15 mouse cellular contexts compared by ENCODE assay signal in the genomic region with DNA sequence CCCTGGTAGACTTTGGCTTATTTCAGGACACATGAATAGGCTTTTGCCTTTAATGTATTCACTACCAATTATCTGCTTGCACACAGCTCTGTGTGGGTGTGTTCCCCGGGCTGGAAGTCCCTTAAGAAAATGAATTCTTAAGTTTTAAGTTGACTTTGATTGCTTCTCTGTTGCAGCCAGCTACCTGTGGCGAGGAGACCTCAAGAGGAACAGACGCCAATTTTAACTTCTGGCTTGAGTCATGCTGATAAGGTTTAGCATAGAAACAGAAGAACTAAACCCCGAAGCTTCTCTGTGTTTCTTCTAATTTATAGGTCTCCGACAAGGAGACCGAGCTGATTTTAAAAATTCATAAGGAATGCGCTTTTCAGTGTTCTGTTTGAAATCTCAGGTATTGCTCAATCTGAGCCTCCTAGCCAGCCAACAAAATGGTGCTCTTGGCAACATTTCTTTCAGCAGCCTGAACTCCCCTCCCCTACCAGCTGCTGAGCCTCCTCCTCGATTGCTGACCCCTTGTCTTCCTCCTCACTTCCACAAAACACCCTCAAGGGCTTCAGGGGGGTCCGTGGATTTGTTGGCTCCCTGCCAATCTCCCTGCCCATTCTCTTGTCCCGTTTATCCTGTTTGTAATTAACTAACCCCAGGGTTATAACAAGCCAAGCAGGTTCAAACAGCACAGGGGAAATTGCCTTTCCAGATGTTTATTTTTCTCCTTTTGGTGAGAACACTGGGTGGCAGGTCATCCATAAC. TPM values are rescaled to one million over a fixed set of nuclear protein-coding genes. Genes with fewer than 3 reads are reported as not detected.
A peak's percentile ranks its signal among the peaks of the same experiment; 100 is the strongest.
DNase-seq lines count a peak whose midpoint lies in the region; ATAC-seq and TF ChIP-seq lines count a peak whose summit lies in the region.
"Had no signal": no experiment of that assay in that cellular context is flagged by ENCODE, and none has a peak within 500 bp of the region (broad histone marks: within the 10 kb centered on the region; RNA-seq: fewer than 3 reads in every experiment).

No protein-coding gene starts in this region.

- no peak for TF ChIP-seq POLR2A in thymus, adult 2 months (IDR thresholded peaks at IDR 0.05; ENCODE audit: control insufficient read depth, extremely low read depth, insufficient read depth, low read length, poor library complexity)

- H3K9me3 ChIP-seq in kidney, embryonic 14.5 days (ENCODE audit: control insufficient read depth, low read length) = no peaks in the 10 kb centered on the region
- no peaks in the 10 kb centered on the region for H3K9me3 ChIP-seq in stomach, postnatal 0 days (ENCODE audit: control insufficient read depth, low read length)
- H3K9me3 ChIP-seq in midbrain, embryonic 16.5 days (replicated peaks; ENCODE audit: control insufficient read depth, low read length, poor library complexity, severe bottlenecking) = no peaks in the 10 kb centered on the region
- H3K9me3 ChIP-seq: forebrain, embryonic 15.5 days; heart, embryonic 13.5 days; hindbrain, embryonic 13.5 days; lung, embryonic 15.5 days; midbrain, embryonic 15.5 days had no signal

- peaks cover 54% of the 10 kb centered on the region for H3K4me1 ChIP-seq in thymus, adult 2 months (replicated peaks; ENCODE audit: control insufficient read depth, insufficient read depth, low read length)
- H3K4me1 ChIP-seq in kidney, embryonic 14.5 days (ENCODE audit: control insufficient read depth, insufficient read depth, low read length) = 0 out of 2 replicates have a peak, but pooled peaks cover 2% of the 10 kb centered on the region
- H3K4me1 ChIP-seq in stomach, postnatal 0 days (replicated peaks; ENCODE audit: control insufficient read depth, insufficient read depth) = no peaks in the 10 kb centered on the region
- H3K4me1 ChIP-seq in midbrain, embryonic 16.5 days (ENCODE audit: control insufficient read depth, insufficient read depth, low read length) = 0 out of 2 replicates have a peak, but pooled peaks cover 3% of the 10 kb centered on the region
- H3K4me1 ChIP-seq: forebrain, embryonic 15.5 days; heart, embryonic 13.5 days; lung, embryonic 15.5 days had no signal

- TF ChIP-seq EP300 in stomach, postnatal 0 days (optimal IDR thresholded peaks at IDR 0.05) = no peak

- no peak overlapping the region for H3K4me2 ChIP-seq in kidney, embryonic 14.5 days (replicated peaks; ENCODE audit: low read depth, low read length)
- no peak overlapping the region for H3K4me2 ChIP-seq in stomach, postnatal 0 days (replicated peaks; ENCODE audit: low read depth)
- no peak overlapping the region for H3K4me2 ChIP-seq in midbrain, embryonic 16.5 days (ENCODE audit: low read length)
- H3K4me2 ChIP-seq: forebrain, embryonic 15.5 days; heart, embryonic 13.5 days; hindbrain, embryonic 13.5 days; lung, embryonic 15.5 days; midbrain, embryonic 15.5 days had no signal

- 65% methylated on average over 10 of the region's 10 CpGs for WGBS in thymus, adult 2 months
- WGBS in kidney, embryonic 14.5 days = 51% methylated on average over 10 of the region's 10 CpGs
- 32% methylated on average over 10 of the region's 10 CpGs for WGBS in stomach, postnatal 0 days
- WGBS in midbrain, embryonic 16.5 days = 43% methylated on average over 10 of the region's 10 CpGs

- intact Hi-C loops in heart, postnatal 10 days (cut with DNase I) = no loop called here

- H3K27ac ChIP-seq in thymus, adult 2 months (ENCODE audit: control insufficient read depth, insufficient read depth, low read length) = peak overlapping the region; percentile 30; the same call in 1 of the 2 replicates
- H3K27ac ChIP-seq in kidney, embryonic 14.5 days (ENCODE audit: low read depth, low read length) = 0 out of 2 replicates have a peak overlapping the region, but pooled peaks have one; percentile 12
- H3K27ac ChIP-seq in stomach, postnatal 0 days (replicated peaks) = no peak overlapping the region
- no peak overlapping the region for H3K27ac ChIP-seq in midbrain, embryonic 16.5 days (ENCODE audit: low read length)
- H3K27ac ChIP-seq: forebrain, embryonic 15.5 days; heart, embryonic 13.5 days; hindbrain, embryonic 13.5 days; lung, embryonic 15.5 days; midbrain, embryonic 15.5 days had no signal

- no peak for ATAC-seq in kidney, embryonic 14.5 days (ENCODE audit: low FRiP score, low TSS enrichment)
- ATAC-seq in stomach, postnatal 0 days (ENCODE audit: low FRiP score, low TSS enrichment) = peak; percentile 35; the same call in 1 of the 2 replicates
- no peak for ATAC-seq in midbrain, embryonic 16.5 days
- ATAC-seq: forebrain, embryonic 15.5 days; midbrain, embryonic 15.5 days had no signal

- H3K27me3 ChIP-seq in thymus, adult 2 months (ENCODE audit: control insufficient read depth, insufficient read depth, low read length) = no peaks in the 10 kb centered on the region
- H3K27me3 ChIP-seq in kidney, embryonic 14.5 days (ENCODE audit: control insufficient read depth, insufficient read depth, low read length) = no peaks in the 10 kb centered on the region
- no peaks in the 10 kb centered on the region for H3K27me3 ChIP-seq in stomach, postnatal 0 days (ENCODE audit: control insufficient read depth, insufficient read depth, low read length)
- H3K27me3 ChIP-seq in midbrain, embryonic 16.5 days (ENCODE audit: control insufficient read depth, insufficient read depth, low read depth, low read length) = no peaks in the 10 kb centered on the region
- H3K27me3 ChIP-seq: forebrain, embryonic 15.5 days; lung, embryonic 15.5 days; midbrain, embryonic 15.5 days had no signal

- H3K36me3 ChIP-seq in thymus, adult 2 months (ENCODE audit: control insufficient read depth, insufficient read depth, low read length) = no peaks in the 10 kb centered on the region
- H3K36me3 ChIP-seq in kidney, embryonic 14.5 days (ENCODE audit: control insufficient read depth, insufficient read depth, low read length) = no peaks in the 10 kb centered on the region
- no peaks in the 10 kb centered on the region for H3K36me3 ChIP-seq in stomach, postnatal 0 days (ENCODE audit: control insufficient read depth, insufficient read depth, low read length)
- H3K36me3 ChIP-seq in midbrain, embryonic 16.5 days (ENCODE audit: control insufficient read depth, insufficient read depth, low read length) = no peaks in the 10 kb centered on the region
- H3K36me3 ChIP-seq: forebrain, embryonic 15.5 days; heart, embryonic 13.5 days; hindbrain, embryonic 13.5 days; lung, embryonic 15.5 days; midbrain, embryonic 15.5 days had no signal

- TF ChIP-seq CTCF in thymus, adult 2 months (IDR thresholded peaks at IDR 0.05; ENCODE audit: borderline replicate concordance, control insufficient read depth, extremely low read depth, insufficient read depth, low read length, poor library complexity) = no peak
- no peak for TF ChIP-seq CTCF in stomach, postnatal 0 days (IDR thresholded peaks at IDR 0.05; ENCODE audit: low read depth)

- no peak overlapping the region for H3K4me3 ChIP-seq in thymus, adult 2 months (ENCODE audit: control insufficient read depth, insufficient read depth, low read length)
- H3K4me3 ChIP-seq in kidney, embryonic 14.5 days (ENCODE audit: low read length) = no peak overlapping the region
- H3K4me3 ChIP-seq in stomach, postnatal 0 days (ENCODE audit: low read depth, low read length) = no peak overlapping the region
- H3K4me3 ChIP-seq in midbrain, embryonic 16.5 days (ENCODE audit: low read depth, low read length) = no peak overlapping the region
- H3K4me3 ChIP-seq: forebrain, embryonic 15.5 days; heart, embryonic 13.5 days; hindbrain, embryonic 13.5 days; lung, embryonic 15.5 days; midbrain, embryonic 15.5 days had no signal

- peak; percentile 61 for DNase-seq in heart, adult 11 months
- no peak for DNase-seq in heart, postnatal 10 days
- DNase-seq in thymus, adult 2 months = no peak
- DNase-seq in thymus, postnatal 0 days (ENCODE audit: low spot score) = no peak
- DNase-seq in stomach, postnatal 0 days (ENCODE audit: low spot score) = peak; percentile 17
- no peak for DNase-seq in ovary, adult 18-20 months (ENCODE audit: low spot score)
- DNase-seq: cerebellum, adult 8-10 months; thymus, postnatal 36 days had no signal

- no peak overlapping the region for H3K9ac ChIP-seq in kidney, embryonic 14.5 days (ENCODE audit: low read depth, low read length)
- H3K9ac ChIP-seq in stomach, postnatal 0 days (ENCODE audit: low read length) = no peak overlapping the region
- no peak overlapping the region for H3K9ac ChIP-seq in midbrain, embryonic 16.5 days (ENCODE audit: low read depth, low read length)
- H3K9ac ChIP-seq: forebrain, embryonic 15.5 days; heart, embryonic 13.5 days; hindbrain, embryonic 13.5 days; lung, embryonic 15.5 days; midbrain, embryonic 15.5 days had no signal

RNA-seq across cellular contexts. Expression of gene Bicdl1, which starts 27.2 kb away (rescaled TPM):
- total RNA-seq in heart, postnatal 10 days (2021) = 1 to 10 TPM; 7.2 to 9.7 TPM
- polyA plus RNA-seq in thymus, adult 2 months (2012; rRNA removed) = 143 and 152 TPM in 2 replicates
- polyA plus RNA-seq in thymus, postnatal 0 days (2015; fragmentation: Nextera tagmentation; extraction: Ambion mirVana) = 16.9 and 19.4 TPM in 2 replicates
- 10.5 and 10.8 TPM in 2 replicates for polyA plus RNA-seq in kidney, embryonic 14.5 days (2014; fragmentation: Nextera tagmentation; extraction: Ambion mirVana)
- polyA plus RNA-seq in stomach, postnatal 0 days (2015; fragmentation: Nextera tagmentation; extraction: Ambion mirVana) = 16.0 and 16.8 TPM in 2 replicates
- polyA plus RNA-seq in midbrain, embryonic 16.5 days (2015; fragmentation: Nextera tagmentation; extraction: Ambion mirVana) = 40.2 and 43.4 TPM in 2 replicates

Comparison
In these comparisons a context has a peak if more than half of its experiments do, and no peak if none do; other contexts are left out.
1. DNase-seq: peak in heart, adult 11 months (single experiment) and stomach, postnatal 0 days (single experiment); none in heart, postnatal 10 days (0 of 2), thymus, adult 2 months (single experiment), thymus, postnatal 0 days (single experiment) and ovary, adult 18-20 months (single experiment).
2. H3K27ac ChIP-seq: peak in thymus, adult 2 months (single experiment) and kidney, embryonic 14.5 days (single experiment); none in stomach, postnatal 0 days (single experiment) and midbrain, embryonic 16.5 days (single experiment).